Mouse (Mus musculus): ENCODE data around the gene Rln3.
A peak's percentile ranks its signal among the peaks of the same experiment; 100 is the strongest.

DNA sequence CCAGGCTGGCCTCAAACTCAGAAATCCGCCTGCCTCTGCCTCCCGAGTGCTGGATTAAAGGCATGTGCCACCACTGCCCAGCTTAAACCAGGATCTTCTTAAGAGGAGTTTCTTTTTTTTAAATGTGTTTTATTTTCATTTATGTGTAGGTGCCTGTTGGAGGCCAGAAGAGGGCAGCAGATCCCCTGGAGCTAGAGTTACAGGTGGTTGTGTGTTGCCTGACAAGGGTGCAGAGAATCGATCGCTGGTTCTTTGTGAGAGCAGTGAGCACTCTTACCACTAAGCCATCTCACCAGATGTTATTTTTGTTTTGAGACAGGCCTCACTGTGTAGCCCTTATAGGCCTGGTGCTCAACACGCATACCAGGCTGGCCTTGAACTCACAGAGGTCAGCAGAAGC, 29.0 kb downstream of the Rln3 start:
- TF ChIP-seq CTCF (IDR thresholded peaks at IDR 0.05; ENCODE audit: low read depth) = peak; percentile 27
- TF ChIP-seq EP300 (IDR thresholded peaks at IDR 0.05; ENCODE audit: low read depth) = no peak
